Mouse (Mus musculus): Measurements from ENCODE around the gene Gm28047. TPM values are rescaled to one million over a fixed set of nuclear protein-coding genes. Genes with fewer than 3 reads are reported as not detected.
A peak's percentile ranks its signal among the peaks of the same experiment; 100 is the strongest.

The Gm28047 gene
- polyA plus RNA-seq, 1 experiment, result not detected

DNA sequence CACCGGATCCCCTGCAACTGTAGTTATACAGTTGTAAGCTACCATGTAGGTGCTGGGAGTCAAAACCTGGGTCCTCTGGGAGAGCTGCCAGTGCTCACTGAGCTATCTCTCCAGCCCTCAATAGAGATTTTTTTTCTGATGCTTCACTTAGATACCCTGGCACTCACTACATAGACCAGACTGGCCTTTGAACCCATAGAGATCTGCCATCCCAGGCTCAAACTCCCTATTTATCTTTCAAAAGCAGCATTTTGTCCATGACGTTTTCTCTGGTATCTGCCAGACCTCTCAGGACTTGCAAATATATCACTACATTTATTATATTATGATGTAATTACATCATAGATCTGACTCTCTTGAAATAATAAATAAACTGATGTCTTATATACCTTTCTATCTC, 46.5 kb downstream of the Gm28047 start:
- H3K36me3 ChIP-seq (ENCODE audit: control insufficient read depth, insufficient read depth), result peaks cover 8% of the 10 kb centered on the region
- H3K27me3 ChIP-seq (ENCODE audit: control insufficient read depth, insufficient read depth, insufficient read length), result no peaks in the 10 kb centered on the region
- H3K79me2 ChIP-seq (ENCODE audit: control insufficient read depth, insufficient read depth), result peaks cover 19% of the 10 kb centered on the region
- H3ac ChIP-seq (ENCODE audit: control insufficient read depth, insufficient read length), result no peak overlapping the region
- no peak overlapping the region for H3K4me2 ChIP-seq (ENCODE audit: low read depth)
- no peak for TF ChIP-seq MAX (IDR thresholded peaks at IDR 0.05; ENCODE audit: low read depth)
- no peak for TF ChIP-seq TCF12 (IDR thresholded peaks at IDR 0.05; ENCODE audit: insufficient read depth, poor library complexity, severe bottlenecking)
- no peak for TF ChIP-seq POLR2AphosphoS2 (IDR thresholded peaks at IDR 0.05; ENCODE audit: insufficient read length, low read depth)
- TF ChIP-seq SRF (IDR thresholded peaks at IDR 0.05; ENCODE audit: control insufficient read depth, insufficient read length, low read depth), result no peak
- no peak for TF ChIP-seq POLR2A (IDR thresholded peaks at IDR 0.05; ENCODE audit: insufficient read length, low read depth)
- no peak for TF ChIP-seq USF1 (IDR thresholded peaks at IDR 0.05; ENCODE audit: low read depth)
- no peak for TF ChIP-seq REST (IDR thresholded peaks at IDR 0.05; ENCODE audit: insufficient read depth, insufficient read length)
- TF ChIP-seq E2F4 (IDR thresholded peaks at IDR 0.05; ENCODE audit: insufficient read depth), result no peak
- TF ChIP-seq CEBPB (IDR thresholded peaks at IDR 0.05; ENCODE audit: insufficient read depth, poor library complexity, severe bottlenecking), result no peak
- TF ChIP-seq MYOG (IDR thresholded peaks at IDR 0.05; ENCODE audit: control insufficient read depth in 1 of 3, insufficient read depth in 1 of 3, insufficient read length in 2 of 3, low read depth in 2 of 3), result no peak
- no peak overlapping the region for H3K4me3 ChIP-seq

DNA sequence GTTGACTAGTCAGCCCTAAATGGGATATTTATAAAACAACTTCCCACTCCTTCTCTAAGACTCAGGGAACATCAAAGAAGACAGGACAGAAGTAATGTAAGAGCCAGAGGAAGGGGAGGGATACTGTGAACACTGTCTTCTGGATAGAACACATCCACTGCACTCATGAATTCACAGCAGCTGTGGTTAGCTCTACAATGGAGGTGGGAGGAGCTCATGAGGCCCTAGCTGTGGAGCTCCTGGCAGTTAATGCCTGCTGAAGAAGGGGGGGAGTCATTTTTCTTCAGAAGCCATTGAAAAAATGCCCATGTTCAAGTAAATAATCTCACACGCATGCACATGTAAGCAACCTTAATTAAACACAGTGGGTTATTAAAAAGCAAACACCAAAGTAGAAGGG, 47.9 kb downstream of the Gm28047 start:
- peaks cover 8% of the 10 kb centered on the region for H3K36me3 ChIP-seq (ENCODE audit: control insufficient read depth, insufficient read depth)

DNA sequence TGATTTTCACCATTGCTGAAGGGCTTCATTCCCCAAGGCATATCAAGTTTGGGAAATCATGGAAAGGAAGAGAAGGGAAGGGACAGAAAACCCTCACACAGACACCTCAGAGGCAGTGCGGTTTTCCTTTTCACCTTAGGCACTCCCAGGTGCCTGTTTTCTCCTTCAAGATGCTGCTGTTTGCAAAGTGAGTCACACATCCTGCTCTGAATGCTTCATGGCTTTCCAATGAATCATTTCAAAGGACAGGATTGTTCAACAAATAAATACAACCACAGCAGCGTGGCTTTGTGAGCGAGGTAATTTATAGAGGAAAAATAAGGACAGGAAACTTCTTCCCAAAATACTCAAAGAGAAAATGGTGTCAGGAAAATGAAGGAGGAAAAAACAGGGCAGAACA, 52.8 kb downstream of the Gm28047 start:
- TF ChIP-seq CEBPB (IDR thresholded peaks at IDR 0.05; ENCODE audit: insufficient read depth, poor library complexity, severe bottlenecking) (no peak), MYOD1 (IDR thresholded peaks at IDR 0.05; ENCODE audit: control insufficient read depth in 1 of 3, insufficient read length in 2 of 3, low read depth in 2 of 3) (no peak), E2F4 (IDR thresholded peaks at IDR 0.05; ENCODE audit: insufficient read depth) (no peak), MYOG (IDR thresholded peaks at IDR 0.05; ENCODE audit: control insufficient read depth in 1 of 3, insufficient read depth in 1 of 3, insufficient read length in 2 of 3, low read depth in 2 of 3) (no peak), MAX (IDR thresholded peaks at IDR 0.05; ENCODE audit: low read depth) (no peak), SRF (IDR thresholded peaks at IDR 0.05; ENCODE audit: control insufficient read depth, insufficient read length, low read depth) (no peak), REST (IDR thresholded peaks at IDR 0.05; ENCODE audit: insufficient read depth, insufficient read length) (no peak), POLR2AphosphoS2 (IDR thresholded peaks at IDR 0.05; ENCODE audit: insufficient read length, low read depth) (no peak), POLR2A (IDR thresholded peaks at IDR 0.05; ENCODE audit: insufficient read length, low read depth) (no peak), TCF3 (IDR thresholded peaks at IDR 0.05; ENCODE audit: insufficient read length, low read depth) (no peak), USF1 (IDR thresholded peaks at IDR 0.05; ENCODE audit: low read depth) (no peak), TCF12 (IDR thresholded peaks at IDR 0.05; ENCODE audit: insufficient read depth, poor library complexity, severe bottlenecking) (no peak)
- H3K4me3 ChIP-seq, result no peak overlapping the region
- H3K36me3 ChIP-seq (ENCODE audit: control insufficient read depth, insufficient read depth), result no peaks in the 10 kb centered on the region
- peaks cover 5% of the 10 kb centered on the region for H3K79me2 ChIP-seq (ENCODE audit: control insufficient read depth, insufficient read depth)
- no peak overlapping the region for H3ac ChIP-seq (ENCODE audit: control insufficient read depth, insufficient read length)
- peak overlapping the region; percentile 16 for H3K4me2 ChIP-seq (ENCODE audit: low read depth)
- no peaks in the 10 kb centered on the region for H3K27me3 ChIP-seq (ENCODE audit: control insufficient read depth, insufficient read depth, insufficient read length)

More for the DNA sequence above, 47.9 kb downstream of the Gm28047 start:
- no peak overlapping the region for H3K4me3 ChIP-seq
- no peak overlapping the region for H3K4me2 ChIP-seq (ENCODE audit: low read depth)
- TF ChIP-seq POLR2A (IDR thresholded peaks at IDR 0.05; ENCODE audit: insufficient read length, low read depth) (no peak), MAX (IDR thresholded peaks at IDR 0.05; ENCODE audit: low read depth) (no peak), TCF3 (IDR thresholded peaks at IDR 0.05; ENCODE audit: insufficient read length, low read depth) (no peak), CEBPB (IDR thresholded peaks at IDR 0.05; ENCODE audit: insufficient read depth, poor library complexity, severe bottlenecking) (no peak)
- peaks cover 12% of the 10 kb centered on the region for H3K79me2 ChIP-seq (ENCODE audit: control insufficient read depth, insufficient read depth)
- no peak overlapping the region for H3ac ChIP-seq (ENCODE audit: control insufficient read depth, insufficient read length)
- no peaks in the 10 kb centered on the region for H3K27me3 ChIP-seq (ENCODE audit: control insufficient read depth, insufficient read depth, insufficient read length)

- peaks cover 2% of the 10 kb centered on the region for H3K36me3 ChIP-seq (ENCODE audit: control insufficient read depth, insufficient read depth)
- no peak for TF ChIP-seq USF1 (IDR thresholded peaks at IDR 0.05; ENCODE audit: low read depth)
- no peak for TF ChIP-seq SRF (IDR thresholded peaks at IDR 0.05; ENCODE audit: control insufficient read depth, insufficient read length, low read depth)
- TF ChIP-seq TCF12 (IDR thresholded peaks at IDR 0.05; ENCODE audit: insufficient read depth, poor library complexity, severe bottlenecking), result no peak
- TF ChIP-seq MYOD1 (IDR thresholded peaks at IDR 0.05; ENCODE audit: control insufficient read depth in 1 of 3, insufficient read length in 2 of 3, low read depth in 2 of 3), result no peak
- TF ChIP-seq TCF3 (IDR thresholded peaks at IDR 0.05; ENCODE audit: insufficient read length, low read depth), result no peak
- TF ChIP-seq MAX (IDR thresholded peaks at IDR 0.05; ENCODE audit: low read depth), result no peak
- no peak for TF ChIP-seq POLR2A (IDR thresholded peaks at IDR 0.05; ENCODE audit: insufficient read length, low read depth)
- no peak for TF ChIP-seq E2F4 (IDR thresholded peaks at IDR 0.05; ENCODE audit: insufficient read depth)
- no peak for TF ChIP-seq REST (IDR thresholded peaks at IDR 0.05; ENCODE audit: insufficient read depth, insufficient read length)
- TF ChIP-seq CEBPB (IDR thresholded peaks at IDR 0.05; ENCODE audit: insufficient read depth, poor library complexity, severe bottlenecking), result no peak
- TF ChIP-seq POLR2AphosphoS2 (IDR thresholded peaks at IDR 0.05; ENCODE audit: insufficient read length, low read depth), result no peak
- no peak for TF ChIP-seq MYOG (IDR thresholded peaks at IDR 0.05; ENCODE audit: control insufficient read depth in 1 of 3, insufficient read depth in 1 of 3, insufficient read length in 2 of 3, low read depth in 2 of 3)
Observed at GRCm38 (mm10) chr15:102567849-102568248, 57.0 kb downstream of the Gm28047 start.

GRCm38 (mm10) chr15:102563681-102564080, 61.2 kb downstream of the Gm28047 start:
- H3K4me2 ChIP-seq (ENCODE audit: low read depth), result no peak overlapping the region
- no peak for TF ChIP-seq POLR2A (IDR thresholded peaks at IDR 0.05; ENCODE audit: insufficient read length, low read depth)
- H3K79me2 ChIP-seq (ENCODE audit: control insufficient read depth, insufficient read depth), result peaks cover 5% of the 10 kb centered on the region
- H3K27me3 ChIP-seq (ENCODE audit: control insufficient read depth, insufficient read depth, insufficient read length), result no peaks in the 10 kb centered on the region
- no peak overlapping the region for H3ac ChIP-seq (ENCODE audit: control insufficient read depth, insufficient read length)
- no peak overlapping the region for H3K4me3 ChIP-seq
- H3K36me3 ChIP-seq (ENCODE audit: control insufficient read depth, insufficient read depth), result peaks cover 20% of the 10 kb centered on the region

More at GRCm38 (mm10) chr15:102567849-102568248, 57.0 kb downstream of the Gm28047 start:
- Histone ChIP-seq H3K27me3 (ENCODE audit: control insufficient read depth, insufficient read depth, insufficient read length) (no peaks in the 10 kb centered on the region), H3ac (ENCODE audit: control insufficient read depth, insufficient read length) (no peak overlapping the region), H3K4me2 (ENCODE audit: low read depth) (no peak overlapping the region), H3K79me2 (ENCODE audit: control insufficient read depth, insufficient read depth) (peaks cover 5% of the 10 kb centered on the region), H3K4me3 (no peak overlapping the region)
